Mouse (Mus musculus): ENCODE results near the gene Dscaml1.
"Not testable (repeated sequence)": the region's sequence is repeated elsewhere in the genome, so short reads cannot be mapped to it uniquely, and the experiment has no call there.

Gene Dscaml1

GRCm38 (mm10) chr9:45693424-45694237 is 267.2 kb downstream of the Dscaml1 start:
- no peak for DNase-seq (ENCODE audit: low spot score)

- DNase-seq (ENCODE audit: low spot score) = no peak
These were observed 267.8 kb downstream of the Dscaml1 start for GRCm38 (mm10) chr9:45694256-45694655.

GRCm38 (mm10) chr9:45699171-45699570 is 272.7 kb downstream of the Dscaml1 start:
- DNase-seq (ENCODE audit: low spot score) = no peak

GRCm38 (mm10) chr9:45703236-45703635 is 276.8 kb downstream of the Dscaml1 start:
- no peak for DNase-seq (ENCODE audit: low spot score)

- DNase-seq (ENCODE audit: low spot score) = no peak
These were observed 278.0 kb downstream of the Dscaml1 start for GRCm38 (mm10) chr9:45704441-45704840.

GRCm38 (mm10) chr9:45710300-45710699 is 283.9 kb downstream of the Dscaml1 start:
- DNase-seq (ENCODE audit: low spot score) = no peak

GRCm38 (mm10) chr9:45715387-45715786 is 289.0 kb downstream of the Dscaml1 start:
- no peak for DNase-seq (ENCODE audit: low spot score)

GRCm38 (mm10) chr9:45719997-45720396 is 293.6 kb downstream of the Dscaml1 start:
- no peak for DNase-seq (ENCODE audit: low spot score)

- DNase-seq (ENCODE audit: low spot score) = no peak
These were observed 305.4 kb downstream of the Dscaml1 start for GRCm38 (mm10) chr9:45731851-45732250.

- DNase-seq (ENCODE audit: low spot score) = no peak
These were observed 306.8 kb downstream of the Dscaml1 start for GRCm38 (mm10) chr9:45733246-45733645.

- DNase-seq (ENCODE audit: low spot score) = no peak
These were observed 312.7 kb downstream of the Dscaml1 start for GRCm38 (mm10) chr9:45739001-45739701.

GRCm38 (mm10) chr9:45739702-45740583 is 313.5 kb downstream of the Dscaml1 start:
- no peak for DNase-seq (ENCODE audit: low spot score)

GRCm38 (mm10) chr9:45740584-45740980 is 314.2 kb downstream of the Dscaml1 start:
- DNase-seq (ENCODE audit: low spot score) = no peak

- DNase-seq (ENCODE audit: low spot score) = no peak
These were observed 319.0 kb downstream of the Dscaml1 start for GRCm38 (mm10) chr9:45745451-45745850.

- DNase-seq (ENCODE audit: low spot score) = no peak
These were observed 323.5 kb downstream of the Dscaml1 start for GRCm38 (mm10) chr9:45749917-45750316.

- no peak for DNase-seq (ENCODE audit: low spot score)
These were observed 328.1 kb downstream of the Dscaml1 start for GRCm38 (mm10) chr9:45754452-45755091.

GRCm38 (mm10) chr9:45766195-45766594 is 339.8 kb downstream of the Dscaml1 start:
- no peak for DNase-seq (ENCODE audit: low spot score)

- no peak for DNase-seq (ENCODE audit: low spot score)
These were observed 340.7 kb downstream of the Dscaml1 start for GRCm38 (mm10) chr9:45767155-45767554.

- DNase-seq (ENCODE audit: low spot score) = no peak
These were observed 342.0 kb downstream of the Dscaml1 start for GRCm38 (mm10) chr9:45768421-45768820.

GRCm38 (mm10) chr9:45769596-45769995 is 343.2 kb downstream of the Dscaml1 start:
- no peak for DNase-seq (ENCODE audit: low spot score)

- DNase-seq (ENCODE audit: low spot score) = no peak
These were observed 347.7 kb downstream of the Dscaml1 start for GRCm38 (mm10) chr9:45774088-45774487.

- DNase-seq (ENCODE audit: low spot score) = not testable (repeated sequence)
These were observed 349.7 kb downstream of the Dscaml1 start for GRCm38 (mm10) chr9:45776176-45776575.

Measured in urinary bladder, postnatal 10 days (tissue).